Mouse (Mus musculus) stomach, adult 2 months (tissue): Measurements from ENCODE around the gene Kif24. TPM values are rescaled to one million over a fixed set of nuclear protein-coding genes. Genes with fewer than 3 reads are reported as not detected.

Experiments used
- polyA plus RNA-seq: library from polyadenylated mRNA; depleted of rRNA; stranded (reverse); fragments of >200 nt; gene quantifications from 2 replicates; pipeline ENCODE4 v1.2.3, GENCODE M21; 2012; rRNA removed

The Kif24 gene
- 0.16 and 0.18 TPM in 2 replicates for polyA plus RNA-seq

GRCm38 (mm10) chr4:41464345-41465286 lies at the start of gene Kif24, which contains the start of gene Nudt2:
TSS of gene Kif24 (minus strand) at chr4:41464887.
TSS of gene Nudt2 (plus strand) at chr4:41465151.

GRCm38 (mm10) chr4:41502986-41503412 lies 38.3 kb upstream of the Kif24 start, which contains the start of gene AI464131:
TSS of gene AI464131 (minus strand) at chr4:41503076.

GRCm38 (mm10) chr4:41348584-41349198 lies 116.0 kb downstream of the Kif24 start, which contains the start of gene Ubap1:
TSS of gene Ubap1 (plus strand) at chr4:41348996.

Other genes starting within 250 kb of the Kif24 start
- 97.0 and 116 TPM in 2 replicates for gene Ubap2, start 189.7 kb downstream of the Kif24 start, polyA plus RNA-seq
- 8.7 and 9.7 TPM in 2 replicates for gene Dcaf12, start 150.0 kb downstream of the Kif24 start, polyA plus RNA-seq
- 8.7 and 11.2 TPM in 2 replicates for gene Ubap1, start 115.9 kb downstream of the Kif24 start, polyA plus RNA-seq
- gene Nudt2, start 264 bp upstream of the Kif24 start, polyA plus RNA-seq: 1.6 and 3.0 TPM in 2 replicates
- 3.1 and 4.9 TPM in 2 replicates for gene AI464131, start 38.2 kb upstream of the Kif24 start, polyA plus RNA-seq
- gene 1110017D15Rik, start 52.4 kb upstream of the Kif24 start, polyA plus RNA-seq: 0.37 and 0.47 TPM in 2 replicates
- gene Fam219a, start 104.7 kb upstream of the Kif24 start, polyA plus RNA-seq: 15.4 and 24.4 TPM in 2 replicates
- 14.8 and 21.6 TPM in 2 replicates for gene Dnaic1, start 104.9 kb upstream of the Kif24 start, polyA plus RNA-seq
- gene Enho, start 175.4 kb upstream of the Kif24 start, polyA plus RNA-seq: 37.6 and 69.1 TPM in 2 replicates
- 5.9 and 7.8 TPM in 2 replicates for gene Cntfr, start 232.2 kb upstream of the Kif24 start, polyA plus RNA-seq
- gene Il11ra1, start 235.1 kb upstream of the Kif24 start, polyA plus RNA-seq: 93.9 and 97.7 TPM in 2 replicates
- gene Rpp25l, start 248.6 kb upstream of the Kif24 start, polyA plus RNA-seq: 29.8 and 44.5 TPM in 2 replicates